Mouse (Mus musculus): Measurements from ENCODE around the gene Plk5. TPM values are rescaled to one million over a fixed set of nuclear protein-coding genes. Genes with fewer than 3 reads are reported as not detected.
A peak's percentile ranks its signal among the peaks of the same experiment; 100 is the strongest.

Gene Plk5
- total RNA-seq, 1 experiment, result 6.0 TPM

DNA sequence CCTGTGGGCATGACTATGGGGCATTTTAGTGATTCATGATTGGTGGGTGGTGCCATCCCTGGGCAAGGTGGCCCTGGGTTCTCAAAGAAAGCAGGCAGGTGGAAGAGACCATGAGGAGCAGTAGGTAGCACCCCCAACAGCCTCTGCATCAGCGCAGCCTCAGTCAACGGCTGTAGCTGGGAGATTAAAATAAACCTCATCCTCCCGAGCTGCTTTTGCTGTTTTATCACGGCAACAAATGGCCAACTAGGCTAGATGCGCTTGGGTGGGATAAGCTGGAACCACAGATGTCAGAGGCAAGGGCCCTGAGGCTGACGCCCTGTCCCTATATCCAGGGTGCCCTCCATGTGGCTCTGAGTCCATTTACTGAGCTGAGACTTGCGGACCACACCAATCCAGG is 28.4 kb downstream of the Plk5 start:
- Histone ChIP-seq H3K9ac (ENCODE audit: insufficient read depth, low read depth, low read length, poor library complexity, severe bottlenecking) (no peak overlapping the region), H3K36me3 (ENCODE audit: control insufficient read depth, insufficient read depth, low read length, poor library complexity, severe bottlenecking) (peaks cover 20% of the 10 kb centered on the region; the same call in 1 of the 2 replicates), H3K27ac (ENCODE audit: insufficient read depth, low read depth, low read length, poor library complexity, severe bottlenecking) (no peak overlapping the region), H3K4me3 (ENCODE audit: insufficient read depth in 1 of 2, low read depth in 1 of 2, low read length in 2 of 2, poor library complexity in 1 of 2, severe bottlenecking in 1 of 2) (no peak overlapping the region), H3K9me3 (ENCODE audit: control insufficient read depth, insufficient read depth, low read depth, low read length) (no peaks in the 10 kb centered on the region), H3K4me1 (ENCODE audit: control insufficient read depth in 2 of 2, insufficient read depth in 2 of 2, low read length in 2 of 2, poor library complexity in 1 of 2) (peaks cover 5 to 38% of the 10 kb centered on the region in 2 experiments; a peak in 2 of 4 replicates)
- TF ChIP-seq HCFC1 (IDR thresholded peaks at IDR 0.05; ENCODE audit: borderline replicate concordance, insufficient read depth, low read length) (no peak), CHD2 (IDR thresholded peaks at IDR 0.05; ENCODE audit: low read depth, low read length) (no peak), MAFK (IDR thresholded peaks at IDR 0.05; ENCODE audit: insufficient read depth, low read depth, low read length) (no peak), ZC3H11A (IDR thresholded peaks at IDR 0.05; ENCODE audit: borderline replicate concordance, low read depth, low read length) (no peak), ZNF384 (IDR thresholded peaks at IDR 0.05; ENCODE audit: low read depth, low read length) (no peak)
- in situ Hi-C loops (cut with MboI; ENCODE audit: low sequenced_read_pairs in 2 of 2, unreplicated experiment in 2 of 2), result no loop called here
- no peak for DNase-seq (ENCODE audit: low read depth, low spot score)

DNA sequence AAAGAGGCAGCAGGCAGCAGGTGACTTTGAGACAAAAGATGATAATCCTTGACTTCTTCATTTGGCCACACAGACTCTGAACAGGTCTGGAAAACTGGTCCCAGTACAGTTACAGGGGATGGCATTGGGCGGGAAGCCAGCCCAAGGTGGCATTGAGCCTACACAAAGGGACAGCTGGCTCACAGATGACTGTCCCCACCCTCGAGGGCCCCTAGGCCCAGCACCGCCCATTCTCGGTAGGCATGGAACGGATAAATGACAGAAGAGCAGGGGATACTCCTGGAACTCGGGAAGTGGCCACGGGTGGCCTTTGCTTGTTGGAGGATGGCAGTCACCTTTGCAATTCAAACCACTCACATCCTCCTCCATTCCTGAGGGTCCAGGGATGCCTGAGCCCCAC is 29.1 kb downstream of the Plk5 start:
- Histone ChIP-seq H3K9ac (ENCODE audit: insufficient read depth, low read depth, low read length, poor library complexity, severe bottlenecking) (no peak overlapping the region), H3K27ac (ENCODE audit: insufficient read depth, low read depth, low read length, poor library complexity, severe bottlenecking) (no peak overlapping the region), H3K4me3 (ENCODE audit: insufficient read depth in 1 of 2, low read depth in 1 of 2, low read length in 2 of 2, poor library complexity in 1 of 2, severe bottlenecking in 1 of 2) (no peak overlapping the region; a peak in 1 of 4 replicates), H3K4me1 (ENCODE audit: control insufficient read depth in 2 of 2, insufficient read depth in 2 of 2, low read length in 2 of 2, poor library complexity in 1 of 2) (peaks cover 5 to 38% of the 10 kb centered on the region in 2 experiments; a peak in 2 of 4 replicates), H3K36me3 (ENCODE audit: control insufficient read depth, insufficient read depth, low read length, poor library complexity, severe bottlenecking) (peaks cover 18% of the 10 kb centered on the region; the same call in 1 of the 2 replicates), H3K9me3 (ENCODE audit: control insufficient read depth, insufficient read depth, low read depth, low read length) (no peaks in the 10 kb centered on the region)
- in situ Hi-C loops (cut with MboI; ENCODE audit: low sequenced_read_pairs in 2 of 2, unreplicated experiment in 2 of 2), result no loop called here
- no peak for DNase-seq (ENCODE audit: low read depth, low spot score)
- TF ChIP-seq ZC3H11A (IDR thresholded peaks at IDR 0.05; ENCODE audit: borderline replicate concordance, low read depth, low read length) (no peak), HCFC1 (IDR thresholded peaks at IDR 0.05; ENCODE audit: borderline replicate concordance, insufficient read depth, low read length) (no peak), ZNF384 (IDR thresholded peaks at IDR 0.05; ENCODE audit: low read depth, low read length) (no peak), MAFK (IDR thresholded peaks at IDR 0.05; ENCODE audit: insufficient read depth, low read depth, low read length) (no peak)

DNA sequence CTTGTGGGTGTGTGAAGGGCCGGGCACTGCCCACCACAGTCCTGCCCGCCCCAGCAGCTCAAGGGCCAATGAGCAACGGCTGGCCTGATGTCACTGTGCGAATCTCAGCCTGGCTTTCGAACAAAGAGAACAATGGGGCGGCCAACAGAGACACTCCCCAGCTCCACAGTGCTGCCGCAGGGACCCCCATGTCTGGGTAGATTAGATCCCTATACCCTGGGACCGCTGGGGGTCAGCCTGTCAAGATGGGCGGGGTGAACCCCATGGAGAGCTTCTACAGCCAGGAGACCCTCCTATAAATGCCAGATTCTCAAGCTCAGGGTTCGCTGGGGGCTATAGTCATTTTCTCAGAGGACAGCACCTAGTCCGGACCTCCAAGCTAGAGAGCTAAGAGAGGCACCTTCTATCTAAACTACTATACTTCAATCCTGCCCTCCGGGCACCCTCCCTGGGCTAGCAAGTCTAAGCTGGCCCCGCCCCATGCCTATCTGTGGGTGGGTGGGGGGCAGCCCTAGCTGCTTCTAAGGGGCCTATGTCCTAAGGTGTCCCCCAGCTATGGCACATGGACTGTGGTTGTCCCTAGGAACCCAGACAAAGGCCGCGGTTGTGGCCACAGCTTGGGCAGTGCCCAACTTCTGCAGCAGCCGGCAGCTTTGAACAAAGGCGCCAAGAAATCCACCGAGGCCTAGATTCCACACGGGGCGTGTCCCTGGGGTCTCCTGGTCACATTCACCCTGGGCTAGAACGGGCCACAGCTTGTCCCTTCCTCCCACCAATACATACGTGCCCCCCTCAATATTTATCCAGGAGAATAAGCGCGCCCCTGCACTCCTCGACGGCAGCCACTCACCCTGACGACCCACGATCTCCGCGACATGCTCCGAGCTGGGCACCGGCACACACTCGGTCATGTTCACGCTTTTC is 29.8 kb downstream of the Plk5 start:
- H3K36me3 ChIP-seq (ENCODE audit: control insufficient read depth, insufficient read depth, low read length, poor library complexity, severe bottlenecking), result peaks cover 17% of the 10 kb centered on the region
- peak overlapping the region; percentile 79 to 83 for H3K4me3 ChIP-seq (ENCODE audit: insufficient read depth in 1 of 2, low read depth in 1 of 2, low read length in 2 of 2, poor library complexity in 1 of 2, severe bottlenecking in 1 of 2)
- in situ Hi-C loops (cut with MboI; ENCODE audit: low sequenced_read_pairs in 2 of 2, unreplicated experiment in 2 of 2), result no loop called here
- H3K9me3 ChIP-seq (ENCODE audit: control insufficient read depth, insufficient read depth, low read depth, low read length), result no peaks in the 10 kb centered on the region
- H3K27ac ChIP-seq (ENCODE audit: insufficient read depth, low read depth, low read length, poor library complexity, severe bottlenecking), result no peak overlapping the region
- H3K4me1 ChIP-seq (ENCODE audit: control insufficient read depth in 2 of 2, insufficient read depth in 2 of 2, low read length in 2 of 2, poor library complexity in 1 of 2), result peaks cover 5 to 37% of the 10 kb centered on the region in 2 experiments; a peak in 2 of 4 replicates
- H3K9ac ChIP-seq (ENCODE audit: insufficient read depth, low read depth, low read length, poor library complexity, severe bottlenecking), result peak overlapping the region; percentile 72
- no peak for DNase-seq (ENCODE audit: low read depth, low spot score)
- TF ChIP-seq HCFC1 (IDR thresholded peaks at IDR 0.05; ENCODE audit: borderline replicate concordance, insufficient read depth, low read length) (no peak), ZC3H11A (IDR thresholded peaks at IDR 0.05; ENCODE audit: borderline replicate concordance, low read depth, low read length) (no peak), ZNF384 (IDR thresholded peaks at IDR 0.05; ENCODE audit: low read depth, low read length) (no peak)

DNA sequence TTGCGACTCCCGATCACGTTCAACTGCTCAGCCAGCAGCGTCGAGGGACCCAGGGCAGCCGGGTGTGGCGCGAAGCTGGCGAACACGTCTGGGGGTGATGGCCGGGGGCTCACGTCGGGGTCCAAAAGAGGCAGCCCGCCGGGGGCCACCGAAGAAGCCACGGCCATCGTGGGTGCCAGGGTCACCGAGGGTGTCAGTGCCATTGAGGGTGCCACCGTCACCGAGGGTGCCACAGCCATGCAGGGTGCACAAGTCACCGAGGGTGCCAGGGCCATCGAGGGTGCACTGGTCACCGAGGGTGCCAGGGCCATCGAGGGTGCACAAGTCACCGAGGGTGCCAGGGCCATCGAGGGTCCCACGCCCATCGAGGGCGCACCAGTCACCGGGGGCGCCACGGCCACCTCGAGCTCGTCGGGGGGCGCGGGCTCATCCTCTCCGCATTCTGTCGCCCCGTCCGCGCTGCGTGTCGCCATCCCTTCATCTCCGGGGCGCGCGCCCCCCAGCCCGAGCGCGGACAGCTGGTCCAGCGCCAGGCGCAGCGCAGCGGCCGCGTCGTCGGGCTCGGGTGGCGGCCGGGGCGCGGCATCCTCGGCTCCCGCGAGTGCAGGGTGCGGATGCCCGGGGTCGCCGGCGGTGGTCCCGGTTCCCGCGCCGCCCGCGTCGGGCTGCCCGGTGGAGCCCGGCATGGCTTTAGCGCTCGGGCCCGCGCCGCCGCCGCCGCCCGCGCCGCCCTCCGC is 30.6 kb downstream of the Plk5 start:
- in situ Hi-C loops (cut with MboI; ENCODE audit: low sequenced_read_pairs in 2 of 2, unreplicated experiment in 2 of 2), result no loop called here
- Histone ChIP-seq H3K9ac (ENCODE audit: insufficient read depth, low read depth, low read length, poor library complexity, severe bottlenecking) (peak overlapping the region; percentile 72), H3K4me1 (ENCODE audit: control insufficient read depth in 2 of 2, insufficient read depth in 2 of 2, low read length in 2 of 2, poor library complexity in 1 of 2) (peaks cover 5 to 36% of the 10 kb centered on the region in 2 experiments; a peak in 2 of 4 replicates), H3K4me3 (ENCODE audit: insufficient read depth in 1 of 2, low read depth in 1 of 2, low read length in 2 of 2, poor library complexity in 1 of 2, severe bottlenecking in 1 of 2) (peak overlapping the region; percentile 79 to 83), H3K36me3 (ENCODE audit: control insufficient read depth, insufficient read depth, low read length, poor library complexity, severe bottlenecking) (peaks cover 18% of the 10 kb centered on the region), H3K9me3 (ENCODE audit: control insufficient read depth, insufficient read depth, low read depth, low read length) (no peaks in the 10 kb centered on the region), H3K27ac (ENCODE audit: insufficient read depth, low read depth, low read length, poor library complexity, severe bottlenecking) (no peak overlapping the region)
- TF ChIP-seq CHD2 (IDR thresholded peaks at IDR 0.05; ENCODE audit: low read depth, low read length) (no peak), HCFC1 (IDR thresholded peaks at IDR 0.05; ENCODE audit: borderline replicate concordance, insufficient read depth, low read length) (no peak), ZC3H11A (IDR thresholded peaks at IDR 0.05; ENCODE audit: borderline replicate concordance, low read depth, low read length) (no peak), ZNF384 (IDR thresholded peaks at IDR 0.05; ENCODE audit: low read depth, low read length) (no peak), MAFK (IDR thresholded peaks at IDR 0.05; ENCODE audit: insufficient read depth, low read depth, low read length) (no peak)
- no peak for DNase-seq (ENCODE audit: low read depth, low spot score)
